Mouse (Mus musculus) cortical plate, adult 2 months (tissue): ENCODE data around the gene Slc52a3. TPM values are rescaled to one million over a fixed set of nuclear protein-coding genes. Genes with fewer than 3 reads are reported as not detected.

Experiments used
- H3K27ac ChIP-seq: fragments of 200-500 bp; 2 replicates; pipeline ENCODE4 v1.5.1; 2012; ENCODE audit warnings: low read length, control low read depth, inconsistent platforms; ENCODE audit not compliant: insufficient read depth
- H3K4me1 ChIP-seq: fragments of 200-500 bp; 2 replicates; pipeline ENCODE4 v1.6.1; 2011; ENCODE audit warnings: low read length; ENCODE audit not compliant: control insufficient read depth, insufficient read depth
- H3K4me3 ChIP-seq: fragments of 200-500 bp; 2 replicates; pipeline ENCODE4 v1.5.1; 2011; ENCODE audit warnings: mild to moderate bottlenecking, low read length, control low read depth; ENCODE audit not compliant: insufficient read depth
- CTCF ChIP-seq: fragments of 200-500 bp; IDR thresholded peaks from 2 replicates; pipeline ENCODE4 v1.5.1; 2011; ENCODE audit warnings: mild to moderate bottlenecking, control low read depth, low read length; ENCODE audit not compliant: insufficient read depth; ENCODE audit errors: extremely low read depth
- POLR2A ChIP-seq: fragments of 200-500 bp; IDR thresholded peaks from 2 replicates; pipeline ENCODE4 v1.6.1; 2011; ENCODE audit warnings: mild to moderate bottlenecking, low read length, control low read depth; ENCODE audit not compliant: insufficient read depth; ENCODE audit errors: extremely low read depth
- polyA plus RNA-seq: library from polyadenylated mRNA; depleted of rRNA; stranded (reverse); fragments of >200 nt; gene quantifications from 2 replicates; pipeline ENCODE4 v1.2.3, GENCODE M21; 2012

The Slc52a3 gene
- polyA plus RNA-seq, 1 experiment, result 3.3 TPM

- TF ChIP-seq CTCF (no peak), POLR2A (no peak)
- H3K4me3 ChIP-seq, result no peak overlapping the region
- H3K4me1 ChIP-seq, result no peaks in the 10 kb centered on the region
- no peak overlapping the region for H3K27ac ChIP-seq
Measured at GRCm38 (mm10) chr2:151972880-151973594, 23.3 kb upstream of the Slc52a3 start.

DNA sequence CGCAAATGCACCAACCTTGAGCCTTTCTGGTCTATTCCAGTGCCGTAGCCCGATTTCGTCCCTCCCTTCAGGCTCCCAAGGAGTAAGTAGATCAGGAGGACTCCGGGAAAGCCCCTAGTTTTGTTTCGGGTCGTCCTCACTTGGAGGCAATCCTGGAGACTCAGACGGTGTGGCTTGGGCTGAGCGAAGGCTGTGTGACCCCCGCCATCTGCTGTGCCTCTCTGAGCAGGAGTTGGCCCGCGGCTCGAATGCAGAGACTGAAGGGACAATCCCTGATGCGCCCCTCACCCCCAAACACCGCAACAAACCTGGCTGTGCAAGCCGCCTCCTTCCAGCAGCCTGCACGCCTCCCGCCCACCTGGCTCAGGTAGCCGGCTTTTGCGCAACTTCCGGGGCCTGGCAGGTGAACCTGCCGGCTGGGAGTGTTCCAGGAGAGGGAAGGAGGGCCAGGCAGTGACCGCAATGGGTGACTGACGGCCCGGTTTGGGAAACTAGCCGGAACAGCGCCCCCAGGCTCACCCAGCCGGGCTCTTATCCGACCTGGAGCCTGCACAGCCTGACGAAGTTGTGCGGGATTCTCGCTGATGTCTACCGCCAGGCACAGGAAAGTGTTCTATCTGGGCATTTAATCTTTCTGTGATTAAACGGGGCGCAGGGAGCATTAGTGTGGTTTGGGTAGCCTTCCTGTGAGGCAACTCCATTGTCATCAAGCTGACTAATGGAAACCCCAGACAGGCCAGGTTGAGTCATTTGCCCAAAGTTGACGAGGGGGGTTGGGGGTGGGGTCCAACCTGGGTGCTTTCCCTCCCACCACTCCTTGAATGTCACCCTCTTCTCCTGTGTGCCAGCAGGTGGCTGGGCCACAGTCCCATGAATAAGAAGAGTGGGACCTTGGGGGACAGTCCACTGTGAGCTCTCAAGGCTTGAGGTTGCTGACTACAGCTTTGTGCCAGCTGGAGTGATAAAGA lies 22.4 kb upstream of the Slc52a3 start:
- Histone ChIP-seq H3K4me3 (no peak overlapping the region), H3K4me1 (no peaks in the 10 kb centered on the region), H3K27ac (no peak overlapping the region)
- TF ChIP-seq POLR2A (no peak), CTCF (no peak)

DNA sequence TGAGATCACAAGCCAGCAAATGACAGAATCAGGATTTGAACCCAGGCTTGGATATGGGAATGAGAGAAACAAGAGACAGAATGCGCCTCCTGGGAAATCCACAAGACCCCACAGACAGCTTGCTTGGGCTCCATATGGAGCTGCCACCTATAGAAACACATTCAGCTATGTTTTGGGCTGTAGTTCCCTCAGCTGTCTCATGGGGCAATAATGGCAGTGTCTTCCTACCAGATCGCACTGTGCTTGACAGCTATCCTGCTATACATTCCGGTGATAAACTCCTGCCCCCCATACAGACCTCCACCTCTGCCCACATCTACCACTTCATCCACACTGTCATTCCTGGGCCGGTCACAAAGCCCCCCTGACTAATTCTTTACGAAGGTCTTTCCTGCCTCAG lies 21.0 kb upstream of the Slc52a3 start:
- no peaks in the 10 kb centered on the region for H3K4me1 ChIP-seq
- no peak for TF ChIP-seq POLR2A
- TF ChIP-seq CTCF, result no peak
- H3K4me3 ChIP-seq, result no peak overlapping the region
- no peak overlapping the region for H3K27ac ChIP-seq

GRCm38 (mm10) chr2:151976067-151976466 lies 20.2 kb upstream of the Slc52a3 start:
- TF ChIP-seq CTCF, result no peak
- TF ChIP-seq POLR2A, result no peak

GRCm38 (mm10) chr2:151977689-151978440 lies 18.4 kb upstream of the Slc52a3 start:
- Histone ChIP-seq H3K4me3 (no peak overlapping the region), H3K4me1 (no peaks in the 10 kb centered on the region), H3K27ac (no peak overlapping the region)
- no peak for TF ChIP-seq POLR2A

More at GRCm38 (mm10) chr2:151976067-151976466, 20.2 kb upstream of the Slc52a3 start:
- H3K27ac ChIP-seq, result no peak overlapping the region
- H3K4me1 ChIP-seq, result no peaks in the 10 kb centered on the region
- no peak overlapping the region for H3K4me3 ChIP-seq

DNA sequence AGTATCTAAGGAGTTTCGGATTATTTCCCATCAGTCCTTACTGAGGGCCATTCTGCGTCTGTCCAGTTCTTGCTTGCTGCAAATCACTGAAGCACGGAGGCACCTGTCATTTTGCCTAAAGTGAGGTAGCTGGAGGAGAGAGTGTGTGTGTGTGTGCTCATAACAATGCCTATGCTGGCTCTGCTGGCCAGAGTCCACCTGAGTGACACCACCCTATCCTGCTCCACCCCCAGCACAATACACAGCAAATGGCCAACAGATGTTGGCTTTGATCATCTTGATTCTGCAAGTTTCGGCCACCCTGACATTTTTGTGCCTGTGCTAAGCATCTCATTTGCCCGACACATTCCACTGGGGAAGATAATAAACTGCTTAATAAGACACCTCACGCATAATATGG lies 17.8 kb upstream of the Slc52a3 start:
- no peak for TF ChIP-seq CTCF
- TF ChIP-seq POLR2A, result no peak
- Histone ChIP-seq H3K4me1 (no peaks in the 10 kb centered on the region), H3K27ac (no peak overlapping the region), H3K4me3 (no peak overlapping the region)

DNA sequence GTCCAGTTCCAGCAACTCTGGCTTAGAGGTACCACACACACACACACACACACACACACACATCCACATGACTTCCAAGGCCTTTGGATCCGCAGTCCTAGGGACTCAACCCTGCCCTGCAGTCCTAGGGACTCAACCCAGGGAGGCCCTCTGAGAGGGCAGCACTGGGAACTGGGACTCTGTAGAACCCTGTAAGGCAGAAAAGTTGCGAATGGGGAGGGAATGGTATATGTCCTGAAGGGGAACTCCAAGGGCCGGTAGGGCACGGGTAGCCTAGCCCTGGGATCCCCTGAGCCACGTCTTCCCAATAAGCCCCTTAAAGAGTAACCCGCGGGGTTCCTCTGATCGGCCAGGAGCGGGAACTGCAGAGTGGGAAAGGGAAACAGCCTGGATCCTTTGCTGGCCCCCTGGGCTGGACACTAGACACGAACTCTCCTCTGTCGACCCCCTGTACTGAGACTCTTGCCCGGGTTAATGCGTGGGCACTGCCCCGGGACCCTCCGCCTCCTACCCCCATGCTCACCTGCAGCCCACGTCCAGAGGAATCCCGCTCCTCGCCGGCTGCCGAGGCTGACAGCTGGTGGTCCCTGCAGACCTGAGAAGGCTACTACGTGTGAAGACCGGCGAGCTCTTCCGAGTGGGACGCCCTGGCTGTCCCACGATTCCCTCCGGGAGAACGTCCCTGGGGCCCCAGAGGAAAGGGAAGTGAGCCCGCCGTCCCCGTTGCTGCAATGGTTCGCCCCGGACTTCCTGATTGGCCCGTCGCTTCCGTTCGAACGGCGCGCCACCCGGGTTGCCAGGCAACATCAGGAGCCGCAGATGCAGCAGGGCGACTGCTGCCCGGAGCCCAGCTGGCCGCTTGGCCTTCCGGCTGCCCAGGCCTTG lies 16.6 kb upstream of the Slc52a3 start, which contains the start of gene Fam110a:
TSS of gene Fam110a (minus strand) at position 750 of the 885 bp plus-strand sequence.
- Histone ChIP-seq H3K27ac (0 out of 2 replicates have a peak within 1 kb of the TSS, but pooled peaks have one; percentile 24), H3K4me3 (peak within 1 kb of the TSS; percentile 92), H3K4me1 (no peaks in the 10 kb centered on the region)
- TF ChIP-seq CTCF (no peak), POLR2A (0 out of 2 replicates have a peak, but pooled peaks have one; percentile 30)

- no peak for TF ChIP-seq CTCF
- TF ChIP-seq POLR2A, result no peak
- Histone ChIP-seq H3K27ac (no peak overlapping the region), H3K4me1 (no peaks in the 10 kb centered on the region), H3K4me3 (peak overlapping the region; percentile 92)
Measured at GRCm38 (mm10) chr2:151980355-151980693, 16.0 kb upstream of the Slc52a3 start.

DNA sequence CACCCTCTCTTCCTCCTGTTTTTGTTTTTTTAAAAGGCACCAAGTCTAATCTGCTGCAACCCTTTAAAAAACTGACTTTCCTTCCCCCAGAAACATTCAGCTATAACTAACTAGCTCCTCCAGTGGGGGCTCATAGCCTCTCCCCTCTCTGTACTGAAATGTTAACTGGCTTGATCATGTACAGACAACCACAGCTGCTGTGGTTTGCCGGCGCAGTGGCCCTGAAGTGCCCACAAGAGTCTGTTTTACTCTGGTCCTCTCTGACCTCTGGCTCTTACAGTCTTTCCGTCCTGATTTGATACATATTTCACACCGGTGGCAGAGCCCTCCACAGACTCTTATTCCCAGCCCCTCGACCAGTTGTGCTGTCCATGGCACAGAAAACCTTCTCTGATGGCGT lies 15.0 kb upstream of the Slc52a3 start:
- TF ChIP-seq POLR2A, result no peak
- TF ChIP-seq CTCF, result no peak

More for the DNA sequence above, 15.0 kb upstream of the Slc52a3 start:
- Histone ChIP-seq H3K4me1 (no peaks in the 10 kb centered on the region), H3K4me3 (no peak overlapping the region), H3K27ac (no peak overlapping the region)
